Mouse (Mus musculus) myocyte (in vitro differentiated cells): Measurements from ENCODE around the gene Tbca. TPM values are rescaled to one million over a fixed set of nuclear protein-coding genes. Genes with fewer than 3 reads are reported as not detected.

Source experiments
- H3K27me3 ChIP-seq: one replicate; pipeline ENCODE4 v1.6.1; 2011; ENCODE audit not compliant: control insufficient read depth, insufficient read depth, insufficient read length
- H3K36me3 ChIP-seq: one replicate; pipeline ENCODE4 v1.6.1; 2011; ENCODE audit not compliant: control insufficient read depth, insufficient read depth
- H3K4me2 ChIP-seq: one replicate; pipeline ENCODE4 v1.6.1; 2011; ENCODE audit warnings: low read depth, control low read depth
- H3K4me3 ChIP-seq: one replicate; pipeline ENCODE4 v1.5.1; 2011; ENCODE audit warnings: mild to moderate bottlenecking, control low read depth, moderate library complexity
- H3K79me2 ChIP-seq: one replicate; pipeline ENCODE4 v1.6.1; 2011; ENCODE audit not compliant: control insufficient read depth, insufficient read depth
- H3ac ChIP-seq: one replicate; pipeline ENCODE4 v1.6.1; 2011; ENCODE audit not compliant: control insufficient read depth, insufficient read length
- CEBPB ChIP-seq: IDR thresholded peaks from 2 replicates; pipeline ENCODE4 v1.6.1; 2011; ENCODE audit warnings: mild to moderate bottlenecking, moderate library complexity; ENCODE audit not compliant: poor library complexity, insufficient read depth, severe bottlenecking
- E2F4 ChIP-seq: IDR thresholded peaks from one replicate; pipeline ENCODE4 v1.6.1; 2011; ENCODE audit warnings: mild to moderate bottlenecking, control low read depth, moderate library complexity; ENCODE audit not compliant: insufficient read depth
- MAX ChIP-seq: IDR thresholded peaks from one replicate; pipeline ENCODE4 v1.6.1; 2011; ENCODE audit warnings: low read depth, mild to moderate bottlenecking, control low read depth
- MYOD1 ChIP-seq, 3 experiments: IDR thresholded peaks; one replicate each; pipeline ENCODE4 v1.6.1; 2011; ENCODE audit warnings: control low read depth in 2 of 3, low read depth in 2 of 3, mild to moderate bottlenecking in 2 of 3, moderate library complexity in 1 of 3; ENCODE audit not compliant: insufficient read length in 2 of 3, control insufficient read depth in 1 of 3
- MYOG ChIP-seq, 3 experiments: IDR thresholded peaks; one replicate each; pipeline ENCODE4 v1.6.1; 2011; ENCODE audit warnings: control low read depth in 2 of 3, low read depth in 2 of 3, mild to moderate bottlenecking in 2 of 3; ENCODE audit not compliant: insufficient read length in 2 of 3, control insufficient read depth in 1 of 3, insufficient read depth in 1 of 3
- POLR2A ChIP-seq: IDR thresholded peaks from one replicate; pipeline ENCODE4 v1.6.1; 2011; ENCODE audit warnings: low read depth, mild to moderate bottlenecking, control low read depth, moderate library complexity; ENCODE audit not compliant: insufficient read length
- POLR2AphosphoS2 ChIP-seq: IDR thresholded peaks from one replicate; pipeline ENCODE4 v1.6.1; 2011; ENCODE audit warnings: low read depth, control low read depth; ENCODE audit not compliant: insufficient read length
- REST ChIP-seq: IDR thresholded peaks from one replicate; pipeline ENCODE4 v1.6.1; 2011; ENCODE audit warnings: mild to moderate bottlenecking, control low read depth, moderate library complexity; ENCODE audit not compliant: insufficient read depth, insufficient read length
- SRF ChIP-seq: IDR thresholded peaks from one replicate; pipeline ENCODE4 v1.6.1; 2011; ENCODE audit warnings: low read depth; ENCODE audit not compliant: control insufficient read depth, insufficient read length
- TCF12 ChIP-seq: IDR thresholded peaks from one replicate; pipeline ENCODE4 v1.6.1; 2011; ENCODE audit warnings: mild to moderate bottlenecking, control low read depth; ENCODE audit not compliant: poor library complexity, insufficient read depth, severe bottlenecking
- TCF3 ChIP-seq: IDR thresholded peaks from one replicate; pipeline ENCODE4 v1.6.1; 2011; ENCODE audit warnings: low read depth, control low read depth; ENCODE audit not compliant: insufficient read length
- USF1 ChIP-seq: IDR thresholded peaks from one replicate; pipeline ENCODE4 v1.6.1; 2011; ENCODE audit warnings: low read depth, mild to moderate bottlenecking, control low read depth, moderate library complexity
- polyA plus RNA-seq: library from polyadenylated mRNA; unstranded; fragments of >200 nt; fragmentation: generic; extraction: Trizol; gene quantifications from one replicate; pipeline ENCODE4 v1.2.1, GENCODE M21; 2012; ENCODE audit warnings: missing spikeins

Gene Tbca
- polyA plus RNA-seq, 1 experiment = 253 TPM

GRCm38 (mm10) chr13:94883163-94883965 is 94.7 kb downstream of the Tbca start:
- Histone ChIP-seq H3K27me3 (peaks cover 38% of the 10 kb centered on the region), H3K4me3 (no peak overlapping the region)
- TF ChIP-seq TCF3 (no peak), USF1 (no peak), MAX (no peak)

DNA sequence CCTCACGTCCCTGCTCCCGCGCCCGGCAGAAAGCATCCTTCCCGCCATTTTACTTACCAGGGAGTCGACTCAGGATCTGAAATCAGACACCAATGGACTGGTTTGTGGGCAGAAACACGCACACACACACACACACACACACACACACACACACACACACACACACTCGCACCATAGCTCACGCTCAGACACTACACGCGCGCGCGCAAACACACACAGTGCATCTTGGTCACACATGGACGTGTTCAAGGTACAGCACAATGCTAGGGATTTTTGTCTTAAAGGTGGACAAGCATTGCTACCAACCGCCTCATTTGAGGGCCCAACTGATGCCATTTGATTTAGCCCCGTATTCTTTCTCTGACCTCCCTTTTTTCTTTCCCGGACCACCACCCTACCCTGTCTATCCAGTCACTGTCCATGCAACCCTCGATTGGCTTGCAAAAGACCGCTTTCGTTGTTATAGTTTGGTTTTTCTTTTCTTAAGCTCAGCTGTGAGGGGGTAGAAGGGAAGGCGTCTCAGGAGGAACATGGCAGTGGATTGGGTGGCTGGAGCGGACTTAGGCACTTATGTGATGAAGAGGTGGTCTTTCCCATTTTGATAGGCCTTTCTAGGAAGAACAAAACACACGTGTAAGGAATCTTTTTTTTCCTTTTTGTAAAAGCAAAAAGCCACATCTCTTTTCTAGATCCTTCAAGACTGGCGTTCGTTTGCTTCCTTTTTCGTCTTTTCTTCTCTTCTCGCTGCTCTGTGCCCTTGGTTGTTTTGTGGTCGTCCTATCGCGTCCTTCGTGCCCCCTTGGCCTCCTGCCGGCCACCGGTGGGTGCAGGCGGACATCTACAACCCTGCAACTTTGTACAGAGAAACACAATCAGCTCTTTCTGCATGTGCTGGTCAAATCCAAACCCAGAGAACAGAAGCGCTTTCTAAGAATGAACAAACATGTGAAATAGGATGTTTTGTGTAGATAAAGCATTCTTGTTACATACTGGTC is 95.6 kb downstream of the Tbca start:
- no peaks in the 10 kb centered on the region for H3K36me3 ChIP-seq
- H3ac ChIP-seq = no peak overlapping the region
- no peaks in the 10 kb centered on the region for H3K79me2 ChIP-seq
- no peak overlapping the region for H3K4me3 ChIP-seq
- TF ChIP-seq E2F4 = no peak
- TF ChIP-seq TCF12 = no peak
- no peak for TF ChIP-seq MYOG (IDR thresholded peaks at IDR 0.05; ENCODE audit: control insufficient read depth in 1 of 3, insufficient read depth in 1 of 3, insufficient read length in 2 of 3, low read depth in 2 of 3)
- TF ChIP-seq MAX = no peak
- TF ChIP-seq SRF = no peak
- TF ChIP-seq POLR2A = no peak
- TF ChIP-seq USF1 = no peak
- no peak for TF ChIP-seq MYOD1 (IDR thresholded peaks at IDR 0.05; ENCODE audit: control insufficient read depth in 1 of 3, insufficient read length in 2 of 3, low read depth in 2 of 3)
- TF ChIP-seq REST = no peak
- no peak for TF ChIP-seq POLR2AphosphoS2
- TF ChIP-seq TCF3 = no peak
- TF ChIP-seq CEBPB = no peak
- H3K27me3 ChIP-seq = peaks cover 38% of the 10 kb centered on the region
- H3K4me2 ChIP-seq = no peak overlapping the region

More at GRCm38 (mm10) chr13:94883163-94883965, 94.7 kb downstream of the Tbca start:
- H3K79me2 ChIP-seq = no peaks in the 10 kb centered on the region
- no peak overlapping the region for H3ac ChIP-seq
- H3K36me3 ChIP-seq = no peaks in the 10 kb centered on the region
- no peak overlapping the region for H3K4me2 ChIP-seq

DNA sequence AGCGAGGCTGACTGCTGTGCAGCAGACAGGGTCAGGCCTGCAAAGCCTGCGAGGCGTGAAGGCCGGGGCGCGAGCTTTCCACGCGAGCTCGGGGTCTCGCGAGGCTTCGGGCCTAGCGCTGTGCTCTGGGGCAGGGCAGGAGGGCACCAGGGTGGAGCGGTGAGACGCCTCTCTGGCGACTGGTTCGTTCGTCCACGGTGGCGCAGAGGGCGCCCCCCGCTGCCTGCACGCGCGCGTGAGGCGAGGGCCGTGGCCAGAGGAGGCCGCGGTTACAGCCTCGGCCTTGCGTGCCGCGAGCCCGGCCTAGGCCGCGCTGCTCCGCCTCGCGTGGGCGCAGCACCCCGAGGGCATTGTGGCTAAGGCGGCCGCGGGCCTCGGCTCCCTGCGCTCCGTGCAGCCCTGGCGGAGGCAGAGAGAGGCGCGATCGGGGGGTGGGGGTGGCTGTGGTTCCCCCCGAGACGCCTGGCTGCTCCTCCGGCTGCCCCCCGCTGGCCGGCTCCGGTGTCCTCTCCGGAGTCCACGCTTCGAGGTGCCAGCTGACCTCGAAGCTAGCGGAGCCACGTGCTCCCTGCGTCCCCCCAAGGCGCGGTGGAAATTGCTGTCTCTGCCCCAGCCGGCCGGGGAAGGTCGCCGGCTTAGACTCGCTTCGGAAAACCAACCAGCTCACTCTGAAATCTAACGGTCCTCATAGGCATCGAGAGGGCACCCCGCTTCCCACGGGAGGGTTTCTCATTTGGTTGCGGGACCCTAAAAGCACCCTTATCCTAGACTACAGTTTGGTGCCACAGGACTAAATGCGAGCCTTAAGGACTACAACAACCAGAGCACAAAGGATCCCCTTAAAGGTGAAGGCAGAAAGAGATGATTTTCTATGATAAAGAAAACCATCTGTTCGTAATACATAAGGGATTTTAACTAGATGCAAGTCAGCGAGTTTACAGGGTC is 96.9 kb downstream of the Tbca start:
- Histone ChIP-seq H3K27me3 (peaks cover 38% of the 10 kb centered on the region), H3K79me2 (no peaks in the 10 kb centered on the region), H3ac (no peak overlapping the region), H3K4me2 (no peak overlapping the region), H3K36me3 (no peaks in the 10 kb centered on the region), H3K4me3 (no peak overlapping the region)
- no peak for TF ChIP-seq POLR2A
- TF ChIP-seq USF1 = no peak
- no peak for TF ChIP-seq E2F4

Other genes starting within 250 kb of the Tbca start
- not detected for gene Otp, start 86.7 kb downstream of the Tbca start, polyA plus RNA-seq
- gene Wdr41, start 187.4 kb downstream of the Tbca start, polyA plus RNA-seq = 8.6 TPM